Mouse (Mus musculus) kidney, embryonic 14.5 days (tissue): ENCODE results near the gene Furin. TPM values are rescaled to one million over a fixed set of nuclear protein-coding genes. Genes with fewer than 3 reads are reported as not detected.

Experiments
- ATAC-seq: fragments of 200-750 bp; cut with Nextera tagmentation; 2 replicates; pipeline ENCODE4 v1.8.0; 2017; ENCODE audit warnings: moderate number of reproducible peaks, mild to moderate bottlenecking, moderate TSS enrichment, moderate library complexity; ENCODE audit not compliant: low FRiP score, low TSS enrichment
- H3K27ac ChIP-seq: fragments of 300-500 bp; sonication (generic); 2 replicates; pipeline ENCODE4 v1.5.1; 2014; ENCODE audit warnings: low read depth, mild to moderate bottlenecking, low read length, moderate library complexity, mixed read lengths
- H3K27me3 ChIP-seq: fragments of 300-500 bp; sonication (generic); 2 replicates; pipeline ENCODE4 v1.6.1; 2014; ENCODE audit warnings: mild to moderate bottlenecking, low read length; ENCODE audit not compliant: control insufficient read depth, insufficient read depth
- H3K36me3 ChIP-seq: fragments of 300-500 bp; sonication (generic); 2 replicates; pipeline ENCODE4 v1.6.1; 2014; ENCODE audit warnings: low read length, mixed read lengths; ENCODE audit not compliant: control insufficient read depth, insufficient read depth
- H3K4me1 ChIP-seq: fragments of 300-500 bp; sonication (generic); 2 replicates; pipeline ENCODE4 v1.6.1; 2014; ENCODE audit warnings: low read length, mixed read lengths; ENCODE audit not compliant: control insufficient read depth, insufficient read depth
- H3K4me2 ChIP-seq: fragments of 300-500 bp; sonication (generic); replicated peaks from 2 replicates; pipeline ENCODE4 v1.6.1; 2014; ENCODE audit warnings: low read depth, mild to moderate bottlenecking, low read length
- H3K4me3 ChIP-seq: fragments of 300-500 bp; sonication (generic); 2 replicates; pipeline ENCODE4 v1.5.1; 2014; ENCODE audit warnings: mild to moderate bottlenecking, low read length
- H3K9ac ChIP-seq: fragments of 300-500 bp; sonication (generic); 2 replicates; pipeline ENCODE4 v1.6.1; 2014; ENCODE audit warnings: low read depth, mild to moderate bottlenecking, low read length, moderate library complexity
- H3K9me3 ChIP-seq: fragments of 300-500 bp; sonication (generic); 2 replicates; pipeline ENCODE4 v1.6.1; 2016; ENCODE audit warnings: low read length; ENCODE audit not compliant: control insufficient read depth
- WGBS: fragments of 180-500 bp; shearing (Covaris S2); extraction: QIAGEN DNeasy Blood & Tissue Kit; methylation state at CpG from one replicate; pipeline ENCODE4 v1.1.7; 2014; 5-methylcytosine and 5-hydroxymethylcytosine counted together
- polyA plus RNA-seq: library from polyadenylated mRNA; unstranded; fragments of >200 nt; fragmentation: Nextera tagmentation; extraction: Ambion mirVana; gene quantifications from 2 replicates; pipeline ENCODE4 v1.2.1, GENCODE M21; 2014

Furin gene
- polyA plus RNA-seq, 1 experiment from 2014 or later = 13.6 TPM

DNA sequence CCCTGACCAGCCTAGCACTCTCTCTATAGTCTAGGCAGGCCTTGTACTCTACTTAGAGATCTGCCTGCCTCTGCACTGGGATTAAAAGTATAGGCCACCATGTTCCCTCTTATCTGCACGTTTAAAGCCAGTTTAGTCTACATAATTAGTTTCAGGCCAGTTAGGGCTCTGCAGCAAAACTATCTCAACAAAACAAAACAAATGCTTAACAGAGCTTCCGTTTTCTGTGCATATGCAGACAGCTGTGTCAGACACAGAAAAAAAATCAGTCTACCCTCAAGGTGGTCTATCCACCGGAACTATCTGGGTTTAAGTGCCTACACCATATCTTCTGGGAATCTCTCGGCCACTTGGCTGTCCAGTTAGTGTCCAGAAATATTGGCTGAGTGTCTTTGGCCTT lies 31.9 kb downstream of the Furin start:
- WGBS = 89% methylated on average over 4 of the region's 4 CpGs
- H3K9ac ChIP-seq = no peak overlapping the region
- no peak for ATAC-seq

DNA sequence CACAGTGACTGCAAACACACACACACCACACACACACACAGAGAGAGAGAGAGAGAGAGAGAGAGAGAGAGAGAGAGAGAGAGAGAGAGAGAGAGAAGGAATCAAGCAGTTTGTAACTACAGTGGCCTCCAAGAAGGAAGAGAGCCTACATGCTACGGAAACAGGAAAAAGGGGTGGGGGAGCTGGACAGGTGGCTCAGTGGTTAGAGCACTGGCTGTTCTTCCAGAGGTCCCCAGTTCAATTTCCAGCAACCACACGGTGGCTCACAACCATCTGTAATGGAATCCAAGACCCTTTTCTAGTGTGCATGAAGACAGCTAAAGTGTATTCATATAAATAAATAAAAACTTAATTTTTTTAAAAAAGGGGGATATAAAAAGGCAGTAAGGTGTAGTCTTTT lies 32.6 kb downstream of the Furin start:
- Histone ChIP-seq H3K9me3 (no peaks in the 10 kb centered on the region), H3K4me1 (peaks cover 8% of the 10 kb centered on the region; the same call in 1 of the 2 replicates), H3K27ac (no peak overlapping the region), H3K4me2 (no peak overlapping the region), H3K27me3 (no peaks in the 10 kb centered on the region), H3K36me3 (peaks cover 9% of the 10 kb centered on the region), H3K4me3 (no peak overlapping the region), H3K9ac (no peak overlapping the region)
- WGBS = 60% methylated on average over 2 of the region's 2 CpGs
- no peak for ATAC-seq

More for the DNA sequence above, 31.9 kb downstream of the Furin start:
- no peaks in the 10 kb centered on the region for H3K27me3 ChIP-seq
- no peak overlapping the region for H3K27ac ChIP-seq
- no peak overlapping the region for H3K4me3 ChIP-seq
- H3K4me2 ChIP-seq = no peak overlapping the region
- H3K4me1 ChIP-seq = peaks cover 8% of the 10 kb centered on the region; the same call in 1 of the 2 replicates
- no peaks in the 10 kb centered on the region for H3K9me3 ChIP-seq
- peaks cover 3% of the 10 kb centered on the region for H3K36me3 ChIP-seq

DNA sequence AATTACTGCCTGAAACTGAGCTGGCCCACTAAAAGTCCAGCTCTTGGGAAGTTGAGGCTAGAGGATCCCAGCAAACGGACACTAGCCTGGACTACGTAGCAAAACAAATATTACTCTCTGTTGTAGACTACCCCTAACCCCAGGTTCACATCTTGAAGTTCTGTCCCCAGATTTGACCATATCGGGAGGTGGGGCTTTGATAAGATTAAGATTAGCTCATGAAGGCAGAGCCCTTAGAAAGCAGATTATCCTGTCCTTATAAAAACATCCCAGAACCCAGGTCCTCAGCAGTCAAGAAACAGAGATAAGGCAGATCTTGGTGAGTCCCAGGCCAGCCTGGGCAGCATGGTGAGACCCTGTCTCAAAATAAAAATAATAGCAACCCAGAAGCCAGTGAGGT lies 33.1 kb downstream of the Furin start:
- Histone ChIP-seq H3K9ac (no peak overlapping the region), H3K4me3 (no peak overlapping the region), H3K36me3 (peaks cover 14% of the 10 kb centered on the region), H3K9me3 (no peaks in the 10 kb centered on the region), H3K27ac (no peak overlapping the region), H3K27me3 (no peaks in the 10 kb centered on the region), H3K4me1 (peaks cover 8% of the 10 kb centered on the region; the same call in 1 of the 2 replicates), H3K4me2 (no peak overlapping the region)
- no peak for ATAC-seq
- WGBS = 84% methylated on average over 3 of the region's 3 CpGs

DNA sequence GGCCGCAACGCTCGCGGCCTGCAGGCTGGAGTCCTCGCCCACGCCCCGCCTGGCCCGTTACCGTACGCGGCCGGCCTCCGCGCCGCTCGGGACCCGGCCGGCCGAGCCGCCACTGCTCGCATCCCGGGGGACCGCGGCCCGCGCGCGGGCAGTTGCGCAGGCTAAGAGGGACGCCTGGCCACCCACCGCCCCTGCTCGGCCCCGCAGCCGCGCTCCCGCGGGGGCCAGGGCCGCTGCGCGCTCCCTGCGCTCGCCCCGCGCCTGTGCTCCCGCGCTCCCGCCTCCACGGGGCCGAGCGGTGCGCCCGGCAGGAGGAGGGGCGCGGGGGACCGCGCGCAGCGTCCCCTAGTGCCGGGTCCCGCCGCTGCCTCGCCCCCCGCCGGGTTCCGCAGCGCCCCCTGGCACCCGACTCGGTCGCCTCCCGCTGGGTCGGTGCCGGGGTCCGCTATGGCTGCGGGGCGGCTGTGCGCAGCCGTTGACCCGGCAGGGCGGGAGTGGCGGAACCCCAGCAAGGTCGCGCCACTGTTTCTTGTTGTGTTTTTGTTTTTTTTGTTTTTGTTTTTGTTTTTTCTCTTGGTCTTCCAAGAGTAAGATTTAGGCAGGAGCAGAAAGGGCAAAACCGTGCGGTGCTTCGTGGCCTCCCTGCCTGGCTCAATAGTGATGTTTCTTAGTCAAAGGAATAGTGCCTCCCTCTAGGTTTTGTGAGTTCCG lies 34.0 kb downstream of the Furin start, which contains the start of gene Man2a2:
TSS of gene Man2a2 (minus strand) at position 335 of the 711 bp plus-strand sequence.
- H3K4me1 ChIP-seq = peaks cover 8% of the 10 kb centered on the region; the same call in 1 of the 2 replicates
- peak; percentile 69 for ATAC-seq
- peak within 1 kb of the TSS; percentile 84 for H3K4me3 ChIP-seq
- H3K27me3 ChIP-seq = no peaks in the 10 kb centered on the region
- H3K27ac ChIP-seq = peak within 1 kb of the TSS; percentile 80
- peak within 1 kb of the TSS; percentile 82 for H3K4me2 ChIP-seq
- H3K9ac ChIP-seq = peak within 1 kb of the TSS; percentile 87
- WGBS = under 1% methylated on average over 81 of the region's 86 CpGs
- H3K9me3 ChIP-seq = no peaks in the 10 kb centered on the region
- peaks cover 24% of the 10 kb centered on the region for H3K36me3 ChIP-seq

DNA sequence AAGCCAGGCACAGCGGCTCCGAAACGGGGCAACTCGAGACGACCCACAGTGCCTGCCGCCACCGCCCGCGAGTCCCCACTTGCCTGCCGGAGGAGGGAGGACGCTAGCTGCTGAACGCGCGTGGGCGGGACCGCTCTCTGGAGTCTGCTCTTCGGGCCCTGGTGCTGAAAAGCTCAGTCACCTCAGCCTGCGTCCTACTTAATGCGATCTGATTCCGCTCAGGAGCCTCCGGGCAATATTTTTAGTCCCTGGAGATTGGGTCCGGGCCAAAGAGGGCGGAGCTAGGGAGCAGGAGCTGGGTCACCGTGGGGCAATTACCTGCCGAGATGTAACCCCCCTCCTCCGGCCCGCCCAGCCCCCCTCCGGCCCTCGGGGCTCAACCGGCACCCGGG lies 34.6 kb downstream of the Furin start:
- H3K27me3 ChIP-seq = no peaks in the 10 kb centered on the region
- peak; percentile 53 for ATAC-seq
- peaks cover 8% of the 10 kb centered on the region; the same call in 1 of the 2 replicates for H3K4me1 ChIP-seq
- peak overlapping the region; percentile 82 for H3K4me2 ChIP-seq
- under 1% methylated on average over 31 of the region's 31 CpGs for WGBS
- peak overlapping the region; percentile 87 for H3K9ac ChIP-seq
- H3K4me3 ChIP-seq = peak overlapping the region; percentile 84
- peak overlapping the region; percentile 80 for H3K27ac ChIP-seq
- no peaks in the 10 kb centered on the region for H3K9me3 ChIP-seq
- H3K36me3 ChIP-seq = peaks cover 28% of the 10 kb centered on the region

DNA sequence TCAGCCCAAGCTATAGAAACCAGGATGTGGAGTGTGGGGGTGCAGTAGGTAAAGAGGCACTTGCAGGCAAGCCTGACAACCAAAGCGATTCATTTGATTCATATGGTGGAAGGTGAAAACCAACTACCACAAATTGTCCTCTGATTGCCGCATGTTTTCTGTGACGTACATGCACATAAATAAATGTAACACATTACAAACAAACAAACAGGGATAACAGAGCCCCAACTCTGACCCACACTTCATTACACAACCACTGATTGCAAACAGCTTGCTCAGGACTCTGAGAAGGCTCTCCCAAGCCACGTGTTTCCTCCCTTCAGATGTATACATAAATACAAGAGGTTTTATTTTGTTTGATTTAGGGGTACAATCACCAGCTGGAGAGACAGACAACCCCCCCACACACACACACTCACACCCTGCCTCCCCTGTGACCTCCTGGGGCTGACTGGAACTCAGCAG lies 35.2 kb downstream of the Furin start:
- peak; percentile 47 for ATAC-seq
- Histone ChIP-seq H3K9me3 (no peaks in the 10 kb centered on the region), H3K27me3 (no peaks in the 10 kb centered on the region), H3K36me3 (peaks cover 28% of the 10 kb centered on the region), H3K4me1 (peaks cover 8% of the 10 kb centered on the region; the same call in 1 of the 2 replicates), H3K4me2 (peak overlapping the region; percentile 82), H3K27ac (peak overlapping the region; percentile 80), H3K9ac (peak overlapping the region; percentile 87; the same call in 1 of the 2 replicates), H3K4me3 (peak overlapping the region; percentile 84)
- WGBS = 19% methylated on average over 4 of the region's 4 CpGs

DNA sequence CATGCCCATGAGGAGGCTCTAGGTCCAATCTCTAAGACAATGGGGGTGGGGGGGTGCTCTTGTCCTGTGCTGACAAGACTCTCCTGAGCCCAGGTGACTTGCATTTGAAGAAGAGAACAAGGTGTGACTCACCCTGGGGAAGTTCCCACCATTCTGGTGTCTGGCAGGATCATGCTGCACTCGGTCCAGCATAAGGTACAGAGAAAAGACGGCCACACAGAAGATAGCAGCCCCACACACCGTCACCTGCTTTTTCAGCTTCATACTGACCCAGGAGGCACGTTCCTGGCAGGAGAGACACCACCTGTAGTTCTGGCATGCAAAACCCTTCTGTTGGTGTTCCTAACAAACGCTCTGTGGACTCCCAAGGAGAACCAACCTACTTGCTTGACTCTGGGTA lies 35.8 kb downstream of the Furin start:
- no peak overlapping the region; the same call in 1 of the 2 replicates for H3K9ac ChIP-seq
- no peaks in the 10 kb centered on the region for H3K27me3 ChIP-seq
- no peaks in the 10 kb centered on the region for H3K9me3 ChIP-seq
- no peak for ATAC-seq
- peaks cover 8% of the 10 kb centered on the region; the same call in 1 of the 2 replicates for H3K4me1 ChIP-seq
- H3K4me3 ChIP-seq = peak overlapping the region; percentile 84; the same call in 1 of the 2 replicates
- H3K36me3 ChIP-seq = peaks cover 28% of the 10 kb centered on the region
- WGBS = 76% methylated on average over 5 of the region's 5 CpGs
- no peak overlapping the region for H3K27ac ChIP-seq
- peak overlapping the region; percentile 82 for H3K4me2 ChIP-seq

DNA sequence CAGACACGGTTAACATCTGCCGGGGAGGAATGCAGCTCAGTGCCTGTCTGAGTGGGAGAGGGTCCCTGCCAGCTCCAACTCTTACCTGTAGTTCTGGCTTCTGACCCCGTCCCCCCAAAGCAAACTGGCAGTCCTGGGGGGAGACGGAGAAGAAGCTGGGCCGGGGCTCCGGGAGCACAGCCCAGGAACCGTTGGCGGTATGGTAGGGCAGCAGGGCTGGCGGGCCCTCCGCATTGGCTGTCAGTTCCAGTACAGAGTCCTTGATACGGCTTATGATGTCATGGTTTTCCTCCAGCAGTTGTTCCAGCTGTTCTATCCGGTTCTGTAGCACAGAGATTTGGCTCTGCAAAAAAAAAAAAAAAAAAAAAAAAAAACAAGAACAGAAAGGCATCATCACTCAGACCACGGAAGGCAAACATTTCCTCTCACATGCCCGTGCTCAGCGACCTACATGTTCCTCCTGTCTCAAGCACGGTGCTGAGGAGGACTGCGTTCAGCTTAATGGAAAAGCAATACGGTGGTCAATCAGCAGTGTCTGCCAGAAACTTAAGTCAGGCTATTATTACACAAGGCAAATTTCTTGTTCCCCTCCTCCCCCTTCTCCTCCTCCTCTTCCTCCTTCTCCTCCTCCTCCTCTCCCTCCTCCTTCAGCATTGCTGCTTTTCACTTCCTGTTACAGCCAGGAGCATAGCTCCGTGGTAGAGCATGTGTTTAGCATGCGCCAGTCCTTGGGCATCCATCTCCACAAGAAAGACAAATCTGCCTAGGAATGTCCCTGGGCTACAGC lies 36.4 kb downstream of the Furin start:
- no peaks in the 10 kb centered on the region for H3K9me3 ChIP-seq
- 68% methylated on average over 20 of the region's 20 CpGs for WGBS
- H3K27me3 ChIP-seq = no peaks in the 10 kb centered on the region
- H3K27ac ChIP-seq = no peak overlapping the region
- peaks cover 33% of the 10 kb centered on the region for H3K36me3 ChIP-seq
- no peak overlapping the region; the same call in 1 of the 2 replicates for H3K9ac ChIP-seq
- no peak overlapping the region for H3K4me3 ChIP-seq
- no peak overlapping the region for H3K4me2 ChIP-seq
- H3K4me1 ChIP-seq = peaks cover 8% of the 10 kb centered on the region; the same call in 1 of the 2 replicates
- no peak for ATAC-seq
